Mouse (Mus musculus) G1E (cell line): ENCODE results near the gene Gdpd1.

Experiments used
- CTCF ChIP-seq: IDR thresholded peaks from 2 replicates; pipeline ENCODE4 v1.5.1; 2012; ENCODE audit warnings: low read depth, low read length, inconsistent platforms, mixed read lengths
- GATA1 ChIP-seq: IDR thresholded peaks from 2 replicates; pipeline ENCODE4 v1.6.1; 2012; ENCODE audit warnings: borderline replicate concordance, low read length, inconsistent platforms, mixed read lengths
- POLR2AphosphoS5 ChIP-seq: IDR thresholded peaks from 2 replicates; pipeline ENCODE4 v1.6.1; 2012; ENCODE audit warnings: low read depth, low read length, inconsistent platforms; ENCODE audit not compliant: insufficient replicate concordance

- TF ChIP-seq POLR2AphosphoS5 = no peak
- TF ChIP-seq CTCF = no peak
- no peak for TF ChIP-seq GATA1
These were observed 48.0 kb upstream of the Gdpd1 start for GRCm38 (mm10) chr11:87121864-87122263.
